Mouse (Mus musculus) liver, adult 2 months (tissue): ENCODE measurements around the gene Hoxb2.

ENCODE experiments used
- CTCF ChIP-seq: fragments of 200-500 bp; IDR thresholded peaks from 2 replicates; pipeline ENCODE4 v1.5.1; 2011; ENCODE audit warnings: low read depth, low read length, control low read depth
- POLR2A ChIP-seq: fragments of 200-500 bp; IDR thresholded peaks from 2 replicates; pipeline ENCODE4 v1.6.1; 2011; ENCODE audit warnings: low read length, control low read depth; ENCODE audit not compliant: insufficient read depth; ENCODE audit errors: extremely low read depth

GRCm38 (mm10) chr11:96315344-96315681 lies 35.0 kb upstream of the Hoxb2 start:
- TF ChIP-seq POLR2A (no peak), CTCF (no peak)
